Mouse (Mus musculus) spleen, postnatal 36 days (tissue): ENCODE measurements around the gene Nr0b2.
"Not testable (repeated sequence)": the region's sequence is repeated elsewhere in the genome, so short reads cannot be mapped to it uniquely, and the experiment has no call there.

Experiments
- DNase-seq, 2 experiments: peaks; one replicate each; pipeline ENCODE4 v3.0.0; 2022; ENCODE audit warnings: low spot score in 2 of 2, mixed read lengths in 1 of 2

The Nr0b2 gene

DNA sequence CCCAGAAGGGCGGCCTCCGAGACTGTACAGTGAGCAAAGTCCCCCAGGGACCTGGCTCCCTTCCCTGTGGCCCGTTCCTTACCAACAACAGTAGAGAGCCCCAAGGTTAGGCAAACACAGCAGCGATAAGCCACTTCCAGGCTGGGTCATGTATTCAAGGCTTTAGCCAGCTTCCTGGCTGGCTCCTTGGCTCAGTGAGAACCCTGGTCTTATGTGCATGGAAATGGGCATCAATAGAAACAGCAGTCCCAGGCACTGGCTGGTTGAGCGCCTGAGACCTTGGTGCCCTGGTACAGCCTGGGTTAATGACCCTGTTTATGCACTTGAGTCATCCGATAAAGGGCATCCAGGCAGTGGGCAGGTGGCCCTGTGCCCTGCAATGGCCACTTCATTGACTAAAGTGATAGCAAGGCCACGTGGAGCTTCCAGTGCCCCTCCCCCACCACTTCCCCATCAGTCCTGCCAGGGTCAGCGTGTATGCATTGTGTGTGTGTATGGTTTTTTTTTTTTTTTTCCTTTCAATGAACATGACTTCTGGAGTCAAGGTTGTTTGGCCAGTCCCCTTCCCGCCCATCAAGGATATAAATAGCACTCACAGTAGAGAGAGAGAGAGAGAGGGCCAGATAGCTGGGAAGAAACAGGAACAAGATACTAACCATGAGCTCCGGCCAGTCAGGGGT, at the start of gene Nr0b2:
Gene Nr0b2, plus strand, starts transcription at position 609 of the 680 bp plus-strand sequence.
- peak in 1 of 2 experiments; percentile 11 for DNase-seq

GRCm38 (mm10) chr4:133504300-133504699, 48.9 kb upstream of the Nr0b2 start:
- no peak for DNase-seq

GRCm38 (mm10) chr4:133504755-133505485, 48.3 kb upstream of the Nr0b2 start:
- DNase-seq, result no peak

- DNase-seq, result peak; percentile 25 to 41
Measured at GRCm38 (mm10) chr4:133506573-133506972, 46.6 kb upstream of the Nr0b2 start.

DNA sequence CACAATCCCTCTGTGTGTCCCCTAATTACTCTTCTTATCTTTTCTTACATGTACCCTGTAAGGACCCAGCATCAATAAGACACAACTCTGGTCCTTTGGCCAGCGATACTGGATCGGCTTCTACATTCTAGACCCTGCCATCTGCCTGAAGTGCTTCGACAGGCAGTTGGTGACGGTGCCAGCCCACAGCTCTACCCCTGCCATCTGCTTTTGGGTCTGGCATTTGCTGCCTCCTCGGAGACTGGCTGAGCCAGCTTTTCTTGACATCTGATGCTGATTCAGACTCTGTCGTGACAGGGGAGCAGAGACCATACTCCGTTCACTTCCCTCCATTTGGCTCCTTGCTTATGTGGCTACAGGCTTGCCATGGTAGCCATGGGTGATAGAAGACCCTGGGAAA, 44.2 kb upstream of the Nr0b2 start:
- DNase-seq, result no peak

DNA sequence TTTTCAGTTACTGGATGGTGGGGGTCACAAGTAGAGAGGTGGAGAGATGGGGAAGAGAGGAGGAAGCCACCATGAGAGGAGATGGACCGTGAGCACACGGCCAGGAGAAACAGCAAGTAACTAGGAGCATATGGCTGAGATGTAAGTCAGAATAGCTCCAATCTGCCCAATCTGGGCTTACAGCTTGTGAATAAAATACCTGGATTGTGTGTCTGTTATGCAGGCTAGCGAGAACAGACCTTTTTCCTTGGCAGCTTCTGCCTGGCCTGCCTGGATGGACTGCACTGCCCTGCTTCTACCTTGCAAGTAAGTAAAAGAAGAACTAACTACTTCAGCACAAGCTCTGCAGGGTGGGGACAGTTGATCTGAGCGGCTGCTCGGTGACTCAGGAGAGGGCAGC, 42.1 kb upstream of the Nr0b2 start:
- DNase-seq, result no peak

GRCm38 (mm10) chr4:133512511-133512910, 40.7 kb upstream of the Nr0b2 start:
- not testable (repeated sequence) for DNase-seq

GRCm38 (mm10) chr4:133512972-133513371, 40.2 kb upstream of the Nr0b2 start:
- DNase-seq, result peak; percentile 54 to 57

- no peak for DNase-seq
Measured at GRCm38 (mm10) chr4:133518601-133519368, 34.4 kb upstream of the Nr0b2 start, which contains the start of gene Kdf1. Gene Kdf1, plus strand, starts transcription at chr4:133518963.

DNA sequence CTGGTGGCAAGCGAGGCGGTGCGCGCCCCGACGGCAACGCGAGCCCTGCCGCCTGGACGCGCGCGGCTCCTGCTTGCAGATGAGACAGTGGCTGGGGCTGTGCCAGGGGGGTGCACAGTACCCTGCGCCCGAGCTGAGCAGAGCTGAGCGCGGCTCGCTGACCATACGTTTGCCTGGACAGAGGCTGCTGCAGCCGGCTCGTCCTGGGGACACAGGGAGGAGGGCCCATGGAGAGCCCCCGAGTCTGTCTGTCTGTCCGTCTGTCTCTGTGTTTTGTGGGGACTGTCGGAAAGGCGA, 33.9 kb upstream of the Nr0b2 start:
- DNase-seq, result no peak

- no peak for DNase-seq
Measured at GRCm38 (mm10) chr4:133521502-133521901, 31.7 kb upstream of the Nr0b2 start.

- no peak for DNase-seq
Measured at GRCm38 (mm10) chr4:133527788-133528187, 25.4 kb upstream of the Nr0b2 start.

GRCm38 (mm10) chr4:133532777-133533176, 20.4 kb upstream of the Nr0b2 start:
- DNase-seq, result no peak

DNA sequence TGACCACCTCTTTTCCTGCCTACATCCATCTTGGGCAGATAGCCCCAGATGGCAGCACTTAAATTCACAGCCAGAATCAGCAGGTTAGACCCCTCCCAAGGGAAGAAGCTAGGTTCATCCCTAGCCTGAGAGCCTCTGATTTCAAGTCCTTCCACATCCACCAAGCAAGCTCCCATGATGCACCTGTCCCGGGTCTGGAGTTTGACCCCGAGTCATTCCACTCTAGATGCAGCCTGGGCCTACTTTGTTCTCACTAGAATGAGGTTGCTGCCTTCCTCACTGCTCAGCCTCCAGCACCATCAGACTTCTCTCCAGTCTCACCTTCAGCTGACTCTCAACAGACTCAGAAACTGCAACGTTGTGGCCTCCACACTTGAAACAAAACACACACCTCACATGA, 17.1 kb upstream of the Nr0b2 start:
- DNase-seq, result no peak

DNA sequence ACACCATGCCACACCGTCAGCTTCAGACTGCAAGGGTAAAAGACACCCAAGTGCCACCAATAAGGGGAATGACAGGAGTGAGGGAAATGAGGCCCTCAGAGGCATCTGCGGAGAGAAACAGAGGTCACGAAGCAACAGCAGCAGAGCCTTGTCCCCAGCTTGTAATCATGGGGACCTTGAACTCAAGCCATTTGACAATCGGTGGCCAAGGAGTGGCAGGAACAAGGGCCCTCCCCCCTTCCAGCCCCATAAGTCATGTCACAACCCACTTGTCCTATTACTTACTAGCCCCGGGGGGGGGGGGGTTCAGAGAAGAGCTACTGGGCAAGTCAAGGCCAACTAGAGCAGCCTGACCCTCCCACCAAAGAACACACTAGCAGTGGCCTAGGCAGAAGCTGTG, 16.5 kb upstream of the Nr0b2 start:
- no peak for DNase-seq

GRCm38 (mm10) chr4:133545272-133546231, 7.6 kb upstream of the Nr0b2 start, which contains the start of gene Nudc:
Gene Nudc, minus strand, starts transcription at chr4:133545996.
- peak; percentile 96 for DNase-seq

- no peak for DNase-seq
Measured at GRCm38 (mm10) chr4:133552029-133552428, 1.1 kb upstream of the Nr0b2 start.

GRCm38 (mm10) chr4:133553448-133554330, 513 bp downstream of the Nr0b2 start:
- no peak for DNase-seq

DNA sequence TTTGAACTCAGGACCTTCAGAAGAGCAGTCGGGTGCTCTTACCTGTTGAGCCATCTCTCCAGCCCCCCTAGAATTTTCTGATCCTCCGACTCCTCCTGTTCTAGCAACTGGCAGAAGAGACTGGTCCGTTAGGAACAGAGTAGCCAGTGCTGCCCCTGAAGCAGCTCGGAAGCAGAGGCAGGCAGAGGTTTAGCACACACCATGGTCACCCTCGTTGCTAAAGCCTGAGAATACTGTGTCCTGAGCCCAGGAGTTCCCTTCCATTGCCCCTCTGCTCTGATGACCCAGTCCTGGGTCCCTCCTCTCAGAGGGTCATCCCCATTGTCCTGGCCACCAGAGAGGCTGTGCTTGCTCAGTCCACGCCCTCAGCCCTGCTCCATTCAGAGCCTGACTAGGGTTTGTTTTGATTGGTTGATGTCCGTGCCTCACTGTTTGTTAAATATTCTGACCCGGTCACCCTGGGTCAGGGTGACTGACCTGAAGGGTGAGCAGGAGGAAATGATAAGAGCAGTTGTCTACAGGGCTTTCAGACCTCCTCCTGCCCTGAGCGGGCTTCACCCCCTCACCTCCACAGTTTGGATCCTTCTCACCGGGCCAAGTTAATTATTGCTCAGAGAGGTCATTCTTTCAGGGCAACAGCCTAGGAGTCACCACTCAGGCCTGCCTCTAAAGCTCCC, 4.0 kb downstream of the Nr0b2 start:
- DNase-seq, result no peak

GRCm38 (mm10) chr4:133559846-133560245, 6.7 kb downstream of the Nr0b2 start:
- DNase-seq, result no peak
